Mouse (Mus musculus) neural tube, embryonic 14.5 days (tissue): ENCODE data around the gene Chac2. TPM values are rescaled to one million over a fixed set of nuclear protein-coding genes. Genes with fewer than 3 reads are reported as not detected.
"Not testable (repeated sequence)": the region's sequence is repeated elsewhere in the genome, so short reads cannot be mapped to it uniquely, and the experiment has no call there.

Experiments
- ATAC-seq: fragments of 200-750 bp; cut with Nextera tagmentation; 2 replicates; pipeline ENCODE4 v1.8.0; 2017; ENCODE audit warnings: low read depth, mild to moderate bottlenecking, moderate TSS enrichment, moderate library complexity
- H3K27ac ChIP-seq: fragments of 300-500 bp; sonication (generic); 2 replicates; pipeline ENCODE4 v1.5.1; 2014; ENCODE audit warnings: low read depth, mild to moderate bottlenecking, control low read depth, low read length, moderate library complexity, mixed read lengths
- H3K27me3 ChIP-seq: fragments of 300-500 bp; sonication (generic); 2 replicates; pipeline ENCODE4 v1.6.1; 2014; ENCODE audit warnings: low read length; ENCODE audit not compliant: control insufficient read depth, insufficient read depth
- H3K36me3 ChIP-seq: fragments of 300-500 bp; sonication (generic); 2 replicates; pipeline ENCODE4 v1.6.1; 2014; ENCODE audit warnings: low read length, mixed read lengths; ENCODE audit not compliant: control insufficient read depth, insufficient read depth
- H3K4me1 ChIP-seq: fragments of 300-500 bp; sonication (generic); 2 replicates; pipeline ENCODE4 v1.6.1; 2014; ENCODE audit warnings: low read length; ENCODE audit not compliant: control insufficient read depth, insufficient read depth
- H3K4me2 ChIP-seq: fragments of 300-500 bp; sonication (generic); 2 replicates; pipeline ENCODE4 v1.6.1; 2014; ENCODE audit warnings: mild to moderate bottlenecking, low read depth, low read length, control low read depth
- H3K4me3 ChIP-seq: fragments of 300-500 bp; sonication (generic); 2 replicates; pipeline ENCODE4 v1.5.1; 2014; ENCODE audit warnings: low read depth, low read length, control low read depth, mixed read lengths
- H3K9ac ChIP-seq: fragments of 300-500 bp; sonication (generic); replicated peaks from 2 replicates; pipeline ENCODE4 v1.6.1; 2014; ENCODE audit warnings: low read depth, mild to moderate bottlenecking, control low read depth, low read length, mixed read lengths
- H3K9me3 ChIP-seq: fragments of 300-500 bp; sonication (generic); 2 replicates; pipeline ENCODE4 v1.6.1; 2016; ENCODE audit warnings: low read length; ENCODE audit not compliant: control insufficient read depth
- whole genome bisulfite sequencing: fragments of 180-500 bp; shearing (Covaris S2); extraction: QIAGEN DNeasy Blood & Tissue Kit; methylation state at CpG from one replicate; pipeline ENCODE4 v1.1.7; 2014; 5-methylcytosine and 5-hydroxymethylcytosine counted together
- polyA plus RNA-seq: library from polyadenylated mRNA; unstranded; fragments of >200 nt; fragmentation: Nextera tagmentation; extraction: Ambion mirVana; gene quantifications from 2 replicates; pipeline ENCODE4 v1.2.1, GENCODE M21; 2014

Chac2 gene
- polyA plus RNA-seq: 33.4 and 35.6 TPM in 2 replicates

- ATAC-seq: peak; percentile 99
- Histone ChIP-seq H3K9me3 (no peaks in the 10 kb centered on the region), H3K27me3 (no peaks in the 10 kb centered on the region), H3K4me1 (peaks cover 3% of the 10 kb centered on the region; the same call in 1 of the 2 replicates), H3K4me3 (peak within 1 kb of the TSS; percentile 49), H3K9ac (peak within 1 kb of the TSS; percentile 69), H3K4me2 (peak within 1 kb of the TSS; percentile 76), H3K36me3 (no peaks in the 10 kb centered on the region), H3K27ac (peak within 1 kb of the TSS; percentile 62)
- under 1% methylated on average over 22 of the region's 22 CpGs for WGBS
These were observed at the start of gene Chac2 for GRCm38 (mm10) chr11:30985877-30986624. Gene Chac2 (minus strand): TSS chr11:30986350.

DNA sequence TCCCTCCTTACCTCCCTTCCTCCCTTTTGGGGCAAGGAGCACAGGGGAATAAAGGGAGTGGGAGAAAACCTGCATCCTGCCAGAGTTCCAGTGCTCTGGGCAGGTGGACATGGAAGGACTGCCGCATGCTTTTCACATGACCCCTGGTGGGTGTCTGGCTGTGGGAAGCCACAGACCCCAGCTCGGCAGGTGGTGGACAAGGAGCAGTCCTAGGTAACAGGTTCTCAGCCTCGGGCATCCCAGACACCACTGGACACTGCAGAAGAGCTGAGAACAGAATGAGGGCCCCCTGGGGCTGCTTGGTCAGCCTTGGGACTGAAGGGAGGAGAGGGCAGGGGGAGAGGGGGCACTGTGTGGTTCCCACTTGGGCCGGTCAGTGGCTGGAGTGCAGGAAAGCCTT is 48.8 kb upstream of the Chac2 start:
- ATAC-seq: no peak
- H3K36me3 ChIP-seq: no peaks in the 10 kb centered on the region
- H3K27me3 ChIP-seq: no peaks in the 10 kb centered on the region
- H3K4me1 ChIP-seq: no peaks in the 10 kb centered on the region
- peaks cover 3% of the 10 kb centered on the region; the same call in 1 of the 2 replicates for H3K9me3 ChIP-seq
- no peak overlapping the region for H3K4me2 ChIP-seq
- no peak overlapping the region for H3K4me3 ChIP-seq
- H3K9ac ChIP-seq: no peak overlapping the region
- 80% methylated on average over 4 of the region's 4 CpGs for WGBS
- no peak overlapping the region for H3K27ac ChIP-seq

- not testable (repeated sequence) for ATAC-seq, H3K27me3 ChIP-seq, H3K4me3 ChIP-seq, H3K27ac ChIP-seq, H3K4me2 ChIP-seq, H3K36me3 ChIP-seq, H3K9ac ChIP-seq, H3K9me3 ChIP-seq, H3K4me1 ChIP-seq
- WGBS: 68% methylated on average over 15 of the region's 15 CpGs
These were observed 31.3 kb upstream of the Chac2 start for GRCm38 (mm10) chr11:31017466-31017865.

DNA sequence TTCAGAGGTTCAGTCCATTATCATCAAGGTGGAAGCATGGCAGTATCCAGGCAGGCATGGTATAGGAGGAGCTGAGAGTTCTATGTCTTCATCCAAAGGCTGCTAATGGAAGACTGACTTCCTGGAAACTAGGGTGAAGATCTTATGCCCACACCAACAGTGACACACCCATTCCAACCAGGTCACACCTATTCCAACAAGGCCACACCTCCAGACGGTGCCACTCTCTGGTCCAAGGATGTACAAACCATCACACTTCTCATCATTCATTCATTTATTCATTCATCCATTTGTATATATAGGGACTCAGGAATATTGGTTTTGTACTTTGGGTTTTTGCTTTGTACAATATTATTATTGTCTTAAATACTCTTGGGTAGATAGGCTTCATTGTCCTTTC is 23.5 kb upstream of the Chac2 start:
- H3K4me1 ChIP-seq, H3K4me3 ChIP-seq, H3K36me3 ChIP-seq, H3K9ac ChIP-seq, H3K27me3 ChIP-seq, H3K9me3 ChIP-seq, H3K27ac ChIP-seq, ATAC-seq, H3K4me2 ChIP-seq: not testable (repeated sequence)
- WGBS: 92% methylated on average over 1 of the region's 1 CpGs

DNA sequence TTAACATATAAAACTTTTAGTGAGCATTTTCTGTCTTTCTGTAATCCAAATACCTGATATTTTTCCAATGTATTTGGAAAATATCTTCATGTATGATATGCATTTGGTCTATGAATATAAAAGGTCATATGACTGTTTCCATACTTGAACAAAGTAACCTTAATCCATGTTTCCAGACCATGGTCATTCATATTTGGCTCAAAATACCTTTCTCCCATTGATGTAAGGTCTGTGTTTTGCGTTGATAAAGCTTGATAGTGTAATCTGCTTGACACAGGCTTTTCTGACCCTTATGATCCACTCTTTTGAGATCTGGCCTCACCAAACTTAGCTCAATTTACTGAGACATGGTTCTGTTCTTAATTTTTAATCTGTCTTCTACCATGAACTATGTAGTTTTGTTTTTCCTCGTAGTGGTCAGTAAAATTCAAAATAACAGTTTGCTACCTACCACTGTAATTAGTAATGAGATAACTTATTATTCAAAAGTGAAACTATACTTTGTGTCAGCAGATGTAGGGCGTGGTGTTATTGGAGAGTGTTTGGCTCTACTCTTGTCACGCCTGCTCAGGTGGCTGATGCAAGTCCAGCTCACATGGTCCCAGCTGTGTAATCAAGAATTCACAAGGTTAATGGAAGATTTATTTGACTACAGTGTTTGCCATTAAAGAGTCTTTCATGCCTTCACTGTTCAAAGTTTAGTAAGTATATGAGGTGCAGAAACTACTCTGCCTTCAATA is 15.2 kb upstream of the Chac2 start:
- 92% methylated on average over 4 of the region's 4 CpGs for WGBS

DNA sequence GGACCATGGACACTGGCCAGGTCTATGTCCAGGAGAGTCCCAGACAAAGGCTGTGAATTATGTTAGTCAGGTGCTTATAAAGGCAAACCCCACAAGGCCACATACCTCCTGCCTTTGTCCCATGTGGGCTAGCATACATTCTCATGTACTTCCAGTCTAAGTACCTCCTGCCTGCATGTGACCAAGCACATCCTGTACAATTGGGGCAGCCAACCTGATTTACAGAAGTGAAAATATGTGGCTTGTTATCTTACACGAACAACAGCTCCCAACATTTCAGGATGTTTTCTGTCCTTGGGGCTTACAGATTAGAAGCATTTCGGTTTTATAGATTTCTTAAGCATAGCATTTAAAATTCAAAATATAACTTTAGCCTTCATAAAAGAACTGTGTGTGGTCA is 13.9 kb upstream of the Chac2 start:
- H3K36me3 ChIP-seq: no peaks in the 10 kb centered on the region
- no peaks in the 10 kb centered on the region for H3K4me1 ChIP-seq
- 94% methylated on average over 2 of the region's 2 CpGs for WGBS
- no peak overlapping the region for H3K27ac ChIP-seq
- no peak overlapping the region for H3K4me2 ChIP-seq
- no peak overlapping the region for H3K4me3 ChIP-seq
- no peak for ATAC-seq
- H3K9ac ChIP-seq: no peak overlapping the region
- no peaks in the 10 kb centered on the region for H3K27me3 ChIP-seq
- no peaks in the 10 kb centered on the region for H3K9me3 ChIP-seq

More for the DNA sequence above, 15.2 kb upstream of the Chac2 start:
- H3K27ac ChIP-seq: no peak overlapping the region
- H3K4me2 ChIP-seq: no peak overlapping the region
- no peak overlapping the region for H3K4me3 ChIP-seq
- H3K27me3 ChIP-seq: no peaks in the 10 kb centered on the region
- ATAC-seq: no peak
- no peaks in the 10 kb centered on the region for H3K36me3 ChIP-seq
- no peaks in the 10 kb centered on the region for H3K4me1 ChIP-seq
- H3K9ac ChIP-seq: no peak overlapping the region
- H3K9me3 ChIP-seq: no peaks in the 10 kb centered on the region

GRCm38 (mm10) chr11:30998704-30999103 is 12.6 kb upstream of the Chac2 start:
- Histone ChIP-seq H3K4me3 (no peak overlapping the region), H3K36me3 (no peaks in the 10 kb centered on the region), H3K9ac (no peak overlapping the region), H3K9me3 (no peaks in the 10 kb centered on the region), H3K4me2 (no peak overlapping the region), H3K27me3 (no peaks in the 10 kb centered on the region), H3K4me1 (no peaks in the 10 kb centered on the region), H3K27ac (no peak overlapping the region)
- ATAC-seq: no peak
- 95% methylated on average over 2 of the region's 2 CpGs for WGBS

DNA sequence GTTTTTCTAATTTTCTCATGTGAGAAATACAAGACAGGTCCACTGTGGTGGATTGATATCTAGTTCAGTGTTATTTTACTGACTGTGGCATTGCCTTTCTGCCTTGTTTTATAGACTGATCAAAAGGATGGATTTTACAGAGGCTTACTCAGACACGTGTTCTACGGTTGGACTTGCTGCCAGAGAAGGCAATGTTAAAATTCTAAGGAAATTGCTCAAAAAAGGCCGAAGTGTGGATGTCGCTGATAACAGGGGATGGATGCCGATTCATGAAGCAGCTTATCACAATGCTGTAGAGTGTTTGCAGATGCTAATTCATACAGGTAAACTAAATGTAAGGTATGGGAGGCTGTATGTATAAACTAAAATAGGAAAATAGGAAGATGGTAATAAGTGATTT is 12.0 kb upstream of the Chac2 start:
- H3K9ac ChIP-seq: no peak overlapping the region
- WGBS: 95% methylated on average over 5 of the region's 5 CpGs

DNA sequence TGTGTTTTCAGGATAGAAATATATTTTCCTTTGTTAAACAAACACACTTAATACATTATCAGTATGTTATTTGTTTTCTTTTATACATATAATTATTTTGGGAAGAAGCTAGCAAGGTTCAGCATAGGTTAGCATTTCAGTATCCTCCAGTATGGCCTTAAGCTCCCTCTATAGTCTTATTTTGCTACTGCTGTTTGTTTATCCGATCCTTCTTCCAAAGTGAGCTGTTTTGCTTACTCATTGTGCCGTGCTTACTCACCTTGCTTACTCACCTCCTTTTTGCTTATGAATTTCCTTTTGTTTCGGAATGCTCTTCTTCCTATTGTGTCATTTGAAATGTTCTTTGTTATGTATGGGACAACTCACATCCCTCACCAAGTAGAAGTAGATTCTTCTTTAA is 10.5 kb upstream of the Chac2 start:
- no peaks in the 10 kb centered on the region for H3K4me1 ChIP-seq
- no peaks in the 10 kb centered on the region for H3K27me3 ChIP-seq

More for the DNA sequence above, 12.0 kb upstream of the Chac2 start:
- no peak for ATAC-seq
- Histone ChIP-seq H3K4me3 (no peak overlapping the region), H3K9me3 (no peaks in the 10 kb centered on the region), H3K27ac (no peak overlapping the region), H3K4me1 (no peaks in the 10 kb centered on the region), H3K36me3 (no peaks in the 10 kb centered on the region), H3K27me3 (no peaks in the 10 kb centered on the region), H3K4me2 (no peak overlapping the region)

More for the DNA sequence above, 10.5 kb upstream of the Chac2 start:
- H3K9me3 ChIP-seq: no peaks in the 10 kb centered on the region
- ATAC-seq: no peak
- H3K27ac ChIP-seq: no peak overlapping the region
- no peak overlapping the region for H3K4me3 ChIP-seq
- no peak overlapping the region for H3K9ac ChIP-seq
- 91% methylated on average over 3 of the region's 3 CpGs for WGBS
- no peak overlapping the region for H3K4me2 ChIP-seq
- H3K36me3 ChIP-seq: no peaks in the 10 kb centered on the region
